Mouse (Mus musculus): ENCODE data around the gene 1700029H14Rik.

Gene 1700029H14Rik

GRCm38 (mm10) chr8:13541526-13541925, 20.7 kb downstream of the 1700029H14Rik start:
- DNase-seq (ENCODE audit: low spot score) = no peak

- DNase-seq (ENCODE audit: low spot score) = no peak
Observed at GRCm38 (mm10) chr8:13540122-13540521, 22.1 kb downstream of the 1700029H14Rik start.

GRCm38 (mm10) chr8:13538821-13539220, 23.4 kb downstream of the 1700029H14Rik start:
- DNase-seq (ENCODE audit: low spot score) = no peak

GRCm38 (mm10) chr8:13537102-13537501, 25.2 kb downstream of the 1700029H14Rik start:
- DNase-seq (ENCODE audit: low spot score) = no peak

- no peak for DNase-seq (ENCODE audit: low spot score)
Observed at GRCm38 (mm10) chr8:13533123-13533522, 29.1 kb downstream of the 1700029H14Rik start.

- no peak for DNase-seq (ENCODE audit: low spot score)
Observed at GRCm38 (mm10) chr8:13531602-13532171, 30.6 kb downstream of the 1700029H14Rik start.

GRCm38 (mm10) chr8:13530941-13531340, 31.3 kb downstream of the 1700029H14Rik start:
- DNase-seq (ENCODE audit: low spot score) = no peak

- no peak for DNase-seq (ENCODE audit: low spot score)
Observed at GRCm38 (mm10) chr8:13530401-13530800, 31.9 kb downstream of the 1700029H14Rik start.

- DNase-seq (ENCODE audit: low spot score) = no peak
Observed at GRCm38 (mm10) chr8:13529891-13530316, 32.4 kb downstream of the 1700029H14Rik start.

GRCm38 (mm10) chr8:13529011-13529840, 33.0 kb downstream of the 1700029H14Rik start:
- no peak for DNase-seq (ENCODE audit: low spot score)

GRCm38 (mm10) chr8:13521392-13521791, 40.9 kb downstream of the 1700029H14Rik start:
- no peak for DNase-seq (ENCODE audit: low spot score)

- no peak for DNase-seq (ENCODE audit: low spot score)
Observed at GRCm38 (mm10) chr8:13520349-13520748, 41.9 kb downstream of the 1700029H14Rik start.

- DNase-seq (ENCODE audit: low spot score) = no peak
Observed at GRCm38 (mm10) chr8:13519503-13519902, 42.8 kb downstream of the 1700029H14Rik start.

- no peak for DNase-seq (ENCODE audit: low spot score)
Observed at GRCm38 (mm10) chr8:13517284-13517781, 44.9 kb downstream of the 1700029H14Rik start.

- DNase-seq (ENCODE audit: low spot score) = no peak
Observed at GRCm38 (mm10) chr8:13516728-13517127, 45.5 kb downstream of the 1700029H14Rik start.

- DNase-seq (ENCODE audit: low spot score) = no peak
Observed at GRCm38 (mm10) chr8:13516011-13516442, 46.2 kb downstream of the 1700029H14Rik start.

- DNase-seq (ENCODE audit: low spot score) = no peak
Observed at GRCm38 (mm10) chr8:13513556-13514370, 48.5 kb downstream of the 1700029H14Rik start.

GRCm38 (mm10) chr8:13512677-13513076, 49.6 kb downstream of the 1700029H14Rik start:
- DNase-seq (ENCODE audit: low spot score) = no peak

- no peak for DNase-seq (ENCODE audit: low spot score)
Observed at GRCm38 (mm10) chr8:13512016-13512415, 50.2 kb downstream of the 1700029H14Rik start.

GRCm38 (mm10) chr8:13507284-13507937, 54.9 kb downstream of the 1700029H14Rik start:
- DNase-seq (ENCODE audit: low spot score) = no peak

GRCm38 (mm10) chr8:13506849-13507248, 55.4 kb downstream of the 1700029H14Rik start:
- no peak for DNase-seq (ENCODE audit: low spot score)
